Mouse (Mus musculus) midbrain, embryonic 10.5 days (tissue): Measurements from ENCODE around the gene Btg1. TPM values are rescaled to one million over a fixed set of nuclear protein-coding genes. Genes with fewer than 3 reads are reported as not detected.

Experiments
- DNase-seq: peaks from one replicate; pipeline ENCODE4 v3.0.0-alpha.2; 2017; ENCODE audit warnings: low spot score
- H3K27ac ChIP-seq: fragments of 300-500 bp; sonication (generic); replicated peaks from 2 replicates; pipeline ENCODE4 v1.5.1; 2016; ENCODE audit warnings: mild to moderate bottlenecking
- H3K27me3 ChIP-seq: fragments of 300-500 bp; sonication (generic); 2 replicates; pipeline ENCODE4 v1.6.1; 2016; ENCODE audit warnings: low read depth, mild to moderate bottlenecking; ENCODE audit not compliant: poor library complexity, severe bottlenecking
- H3K36me3 ChIP-seq: fragments of 300-500 bp; sonication (generic); 2 replicates; pipeline ENCODE4 v1.6.1; 2016; ENCODE audit warnings: mild to moderate bottlenecking, moderate library complexity
- H3K4me1 ChIP-seq: fragments of 300-500 bp; sonication (generic); 2 replicates; pipeline ENCODE4 v1.6.1; 2016
- H3K4me3 ChIP-seq: fragments of 300-500 bp; sonication (generic); 2 replicates; pipeline ENCODE4 v1.5.1; 2016; ENCODE audit warnings: mild to moderate bottlenecking, moderate library complexity
- H3K9me3 ChIP-seq: fragments of 300-500 bp; sonication (generic); replicated peaks from 2 replicates; pipeline ENCODE4 v1.6.1; 2016; ENCODE audit warnings: mild to moderate bottlenecking
- WGBS: fragments of 180-500 bp; shearing (Covaris S2); methylation state at CpG from one replicate; pipeline ENCODE4 v1.1.7; 2016; 5-methylcytosine and 5-hydroxymethylcytosine counted together
- polyA plus RNA-seq: library from polyadenylated mRNA; unstranded; fragments of >200 nt; fragmentation: Nextera tagmentation; extraction: Ambion mirVana; gene quantifications from 2 replicates; pipeline ENCODE4 v1.2.1, GENCODE M21; 2016

Gene Btg1
- polyA plus RNA-seq, 1 experiment from 2014 or later = 30.5 TPM

DNA sequence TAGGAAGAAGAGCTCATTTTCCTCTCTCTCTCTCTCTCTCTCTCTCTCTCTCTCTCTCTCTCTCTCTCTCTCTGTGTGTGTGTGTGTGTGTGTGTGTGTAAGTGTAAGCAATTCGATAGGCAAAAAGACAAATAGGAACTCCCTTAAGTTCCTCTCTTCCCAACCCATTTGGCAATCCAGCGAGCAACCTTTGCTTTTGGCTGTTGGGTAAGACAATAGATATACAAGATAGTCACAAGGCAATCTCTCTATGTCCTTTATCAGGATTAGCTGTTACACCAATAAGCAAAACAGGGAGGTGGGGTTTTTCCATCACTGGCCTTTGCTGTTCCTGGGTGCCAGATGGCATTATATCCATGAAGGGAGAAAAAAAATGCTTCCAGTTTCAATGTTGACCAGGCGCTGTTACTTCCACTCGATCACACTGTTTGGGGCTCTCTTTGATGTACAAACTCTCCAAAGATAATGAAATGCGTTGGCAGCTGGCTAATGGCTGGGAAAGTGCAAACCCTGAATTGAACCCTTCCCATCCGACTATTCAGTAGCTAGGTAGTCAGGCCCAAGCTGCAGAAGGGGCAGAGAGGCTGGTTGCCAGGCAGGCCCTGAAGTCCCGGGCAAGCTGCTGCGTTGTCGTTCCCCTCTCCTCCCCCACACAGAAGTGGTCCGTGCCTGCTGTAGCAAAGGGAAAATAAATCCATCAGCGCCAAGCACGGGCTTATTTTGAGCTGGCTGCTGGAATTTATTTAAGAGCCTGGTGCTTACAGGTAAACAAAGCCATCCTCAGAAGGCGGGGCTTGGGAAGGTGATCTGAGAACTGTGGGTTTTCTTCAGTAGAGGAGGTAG, 29.4 kb downstream of the Btg1 start:
- Histone ChIP-seq H3K27ac (peak overlapping the region; percentile 82), H3K4me1 (peaks cover 25% of the 10 kb centered on the region), H3K4me3 (peak overlapping the region; percentile 32), H3K36me3 (no peaks in the 10 kb centered on the region), H3K9me3 (no peaks in the 10 kb centered on the region), H3K27me3 (no peaks in the 10 kb centered on the region)
- WGBS = 21% methylated on average over 13 of the region's 13 CpGs
- peak; percentile 68 for DNase-seq

- Histone ChIP-seq H3K9me3 (no peaks in the 10 kb centered on the region), H3K4me1 (peaks cover 26% of the 10 kb centered on the region), H3K27ac (peak overlapping the region; percentile 82), H3K27me3 (no peaks in the 10 kb centered on the region), H3K36me3 (no peaks in the 10 kb centered on the region), H3K4me3 (peak overlapping the region; percentile 32)
- WGBS = 43% methylated on average over 5 of the region's 5 CpGs
- no peak for DNase-seq
Observed at GRCm38 (mm10) chr10:96646867-96647462, 30.2 kb downstream of the Btg1 start.

GRCm38 (mm10) chr10:96648161-96648561, 31.4 kb downstream of the Btg1 start:
- no peak overlapping the region for H3K4me3 ChIP-seq
- peak overlapping the region; percentile 82; the same call in 1 of the 2 replicates for H3K27ac ChIP-seq
- H3K4me1 ChIP-seq = peaks cover 33% of the 10 kb centered on the region
- no peaks in the 10 kb centered on the region for H3K9me3 ChIP-seq
- 85% methylated on average over 3 of the region's 3 CpGs for WGBS
- DNase-seq = no peak
- H3K27me3 ChIP-seq = no peaks in the 10 kb centered on the region
- H3K36me3 ChIP-seq = no peaks in the 10 kb centered on the region

DNA sequence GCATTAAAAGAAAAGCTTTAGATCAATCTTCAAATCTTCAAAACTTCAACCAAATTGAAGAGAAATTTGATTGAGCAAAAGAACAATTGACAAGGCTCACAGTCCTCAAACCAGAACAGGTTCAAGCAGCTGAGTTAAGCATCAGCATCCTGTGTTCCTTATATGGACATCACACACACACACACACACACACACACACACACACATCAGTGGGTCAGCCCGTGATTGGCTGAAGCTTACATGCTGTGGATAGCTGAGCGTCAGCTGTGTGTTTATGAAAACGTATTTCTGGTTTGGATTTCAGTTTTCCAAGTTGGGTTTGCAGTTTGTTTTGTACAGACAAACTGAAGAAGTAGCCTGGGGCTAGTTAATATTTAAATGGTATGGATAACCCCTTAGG, 32.7 kb downstream of the Btg1 start:
- no peak for DNase-seq
- H3K9me3 ChIP-seq = no peaks in the 10 kb centered on the region
- H3K27me3 ChIP-seq = no peaks in the 10 kb centered on the region
- H3K4me3 ChIP-seq = no peak overlapping the region
- 89% methylated on average over 3 of the region's 3 CpGs for WGBS
- peaks cover 33% of the 10 kb centered on the region for H3K4me1 ChIP-seq
- H3K27ac ChIP-seq = no peak overlapping the region
- H3K36me3 ChIP-seq = no peaks in the 10 kb centered on the region

DNA sequence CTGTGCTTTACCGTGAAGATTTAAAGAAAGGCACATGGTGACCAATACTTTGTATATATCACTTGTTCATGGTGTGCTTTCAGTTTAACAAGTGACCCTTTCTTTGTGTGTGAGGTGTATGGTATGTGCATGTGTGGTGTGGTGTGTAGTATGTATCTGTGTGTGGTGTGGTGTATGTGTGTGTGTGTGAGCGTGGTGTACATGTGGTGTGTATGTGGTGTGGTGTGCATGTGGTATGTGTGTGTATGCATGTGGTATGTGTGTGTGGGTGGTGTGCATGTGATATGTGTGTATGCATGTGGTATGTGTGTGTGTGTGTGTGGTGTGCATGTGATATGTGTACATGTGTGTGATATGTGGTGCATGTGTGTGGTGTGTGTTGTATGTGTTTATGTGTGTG, 35.6 kb downstream of the Btg1 start:
- H3K27ac ChIP-seq = 0 out of 2 replicates have a peak overlapping the region, but pooled peaks have one; percentile 13
- no peaks in the 10 kb centered on the region for H3K9me3 ChIP-seq
- H3K4me3 ChIP-seq = no peak overlapping the region
- H3K36me3 ChIP-seq = no peaks in the 10 kb centered on the region
- peaks cover 21% of the 10 kb centered on the region for H3K4me1 ChIP-seq
- no peaks in the 10 kb centered on the region for H3K27me3 ChIP-seq
- no peak for DNase-seq
- 88% methylated on average over 2 of the region's 2 CpGs for whole genome bisulfite sequencing

GRCm38 (mm10) chr10:96653030-96653429, 36.2 kb downstream of the Btg1 start:
- Histone ChIP-seq H3K36me3 (no peaks in the 10 kb centered on the region), H3K27ac (no peak overlapping the region), H3K4me3 (no peak overlapping the region), H3K4me1 (peaks cover 16% of the 10 kb centered on the region), H3K27me3 (no peaks in the 10 kb centered on the region), H3K9me3 (no peaks in the 10 kb centered on the region)
- no peak for DNase-seq
- WGBS = 89% methylated on average over 5 of the region's 5 CpGs

GRCm38 (mm10) chr10:96654079-96654478, 37.3 kb downstream of the Btg1 start:
- Histone ChIP-seq H3K4me1 (peaks cover 19% of the 10 kb centered on the region), H3K27me3 (no peaks in the 10 kb centered on the region), H3K9me3 (no peaks in the 10 kb centered on the region), H3K4me3 (no peak overlapping the region), H3K27ac (no peak overlapping the region), H3K36me3 (no peaks in the 10 kb centered on the region)
- 92% methylated on average over 5 of the region's 5 CpGs for WGBS
- no peak for DNase-seq

DNA sequence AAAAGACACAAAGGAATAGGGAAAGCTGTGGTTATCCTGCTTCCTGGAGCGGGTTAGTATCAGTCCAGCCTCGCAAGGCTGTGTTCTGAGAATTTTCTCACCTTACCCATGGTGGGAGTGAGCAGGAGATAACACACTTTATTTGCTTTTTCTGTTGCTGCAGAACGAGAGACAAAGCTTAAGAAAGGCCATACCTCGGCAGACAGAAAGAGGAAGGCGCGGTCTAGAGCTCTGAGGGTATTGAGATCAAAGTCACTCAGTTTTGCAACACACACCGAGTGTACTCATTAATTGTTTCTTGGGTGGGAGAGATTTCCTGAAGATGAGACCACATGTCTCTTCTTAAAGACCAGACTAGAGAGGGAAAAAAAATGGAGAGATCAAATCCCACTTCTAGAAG, 37.8 kb downstream of the Btg1 start:
- no peak for DNase-seq
- Histone ChIP-seq H3K4me3 (no peak overlapping the region), H3K27me3 (no peaks in the 10 kb centered on the region), H3K27ac (no peak overlapping the region), H3K36me3 (no peaks in the 10 kb centered on the region), H3K9me3 (no peaks in the 10 kb centered on the region), H3K4me1 (peaks cover 21% of the 10 kb centered on the region)
- 77% methylated on average over 7 of the region's 7 CpGs for WGBS

- Histone ChIP-seq H3K4me3 (no peak overlapping the region), H3K27me3 (no peaks in the 10 kb centered on the region), H3K27ac (no peak overlapping the region), H3K9me3 (no peaks in the 10 kb centered on the region), H3K4me1 (peaks cover 21% of the 10 kb centered on the region), H3K36me3 (no peaks in the 10 kb centered on the region)
- WGBS = 57% methylated on average over 2 of the region's 2 CpGs
- no peak for DNase-seq
Observed at GRCm38 (mm10) chr10:96655066-96655465, 38.3 kb downstream of the Btg1 start.

DNA sequence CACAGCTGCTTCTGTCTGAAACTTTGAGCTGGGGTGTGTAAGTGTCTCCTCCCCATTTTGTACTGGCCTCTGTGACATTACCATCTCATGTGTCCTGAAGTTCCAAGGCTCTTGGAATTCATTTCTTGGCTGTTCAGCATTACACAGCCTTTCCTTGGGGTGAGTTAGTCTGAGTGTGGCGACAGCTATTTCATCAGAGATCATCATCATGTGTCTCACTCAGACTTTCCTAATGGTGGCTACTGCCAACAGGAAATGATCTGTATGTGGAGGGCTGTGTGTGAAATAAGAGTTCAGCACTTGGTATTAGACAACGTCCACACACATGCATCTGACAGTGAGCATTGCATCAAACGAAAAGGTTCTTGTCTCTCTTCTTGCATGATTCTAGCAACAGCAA, 39.4 kb downstream of the Btg1 start:
- DNase-seq = no peak
- no peak overlapping the region for H3K4me3 ChIP-seq
- H3K36me3 ChIP-seq = no peaks in the 10 kb centered on the region
- no peak overlapping the region for H3K27ac ChIP-seq
- peaks cover 21% of the 10 kb centered on the region for H3K4me1 ChIP-seq
- H3K27me3 ChIP-seq = no peaks in the 10 kb centered on the region
- H3K9me3 ChIP-seq = no peaks in the 10 kb centered on the region
- 87% methylated on average over 3 of the region's 3 CpGs for WGBS

- no peak for DNase-seq
- Histone ChIP-seq H3K27me3 (no peaks in the 10 kb centered on the region), H3K4me3 (no peak overlapping the region), H3K4me1 (peaks cover 13% of the 10 kb centered on the region), H3K9me3 (no peaks in the 10 kb centered on the region), H3K36me3 (no peaks in the 10 kb centered on the region), H3K27ac (peak overlapping the region; percentile 46; the same call in 1 of the 2 replicates)
- 15% methylated on average over 5 of the region's 5 CpGs for WGBS
Observed at GRCm38 (mm10) chr10:96658906-96659305, 42.1 kb downstream of the Btg1 start.

GRCm38 (mm10) chr10:96660280-96660985, 43.6 kb downstream of the Btg1 start:
- DNase-seq = no peak
- Histone ChIP-seq H3K9me3 (no peaks in the 10 kb centered on the region), H3K27me3 (no peaks in the 10 kb centered on the region), H3K36me3 (no peaks in the 10 kb centered on the region), H3K4me3 (no peak overlapping the region), H3K27ac (no peak overlapping the region), H3K4me1 (peaks cover 5% of the 10 kb centered on the region; the same call in 1 of the 2 replicates)
- 89% methylated on average over 10 of the region's 10 CpGs for WGBS

- 90% methylated on average over 4 of the region's 4 CpGs for WGBS
- Histone ChIP-seq H3K27me3 (no peaks in the 10 kb centered on the region), H3K9me3 (no peaks in the 10 kb centered on the region), H3K36me3 (no peaks in the 10 kb centered on the region), H3K4me1 (peaks cover 5% of the 10 kb centered on the region; the same call in 1 of the 2 replicates), H3K27ac (no peak overlapping the region), H3K4me3 (no peak overlapping the region)
- DNase-seq = no peak
Observed at GRCm38 (mm10) chr10:96662976-96663375, 46.2 kb downstream of the Btg1 start.
